Mouse (Mus musculus) CH12.LX (cell line): ENCODE data around the gene Fgfr2. TPM values are rescaled to one million over a fixed set of nuclear protein-coding genes. Genes with fewer than 3 reads are reported as not detected.
A peak's percentile ranks its signal among the peaks of the same experiment; 100 is the strongest.

Experiments used
- DNase-seq: peaks from one replicate; pipeline ENCODE4 v3.0.0-alpha.2; 2013; ENCODE audit errors: extremely low read depth
- H3K27ac ChIP-seq: 2 replicates; pipeline ENCODE4 v1.5.1; 2012; ENCODE audit warnings: low read depth, mild to moderate bottlenecking, control low read depth, moderate library complexity; ENCODE audit not compliant: insufficient read depth
- H3K27me3 ChIP-seq: replicated peaks from 2 replicates; pipeline ENCODE3; 2012; ENCODE audit warnings: inconsistent platforms
- H3K36me3 ChIP-seq, 2 experiments: replicated peaks in 1 of 2; 2 replicates each; pipeline versions ENCODE3 to v1.6.1; 2012; ENCODE audit warnings: inconsistent platforms in 1 of 2, low read length in 1 of 2, mild to moderate bottlenecking in 1 of 2, mixed read lengths in 1 of 2, moderate library complexity in 1 of 2; ENCODE audit not compliant: control insufficient read depth in 1 of 2, insufficient read depth in 1 of 2
- H3K4me1 ChIP-seq, 2 experiments: 2 replicates each; pipeline ENCODE4 v1.6.1; 2012; ENCODE audit warnings: inconsistent platforms in 1 of 2, moderate library complexity in 1 of 2; ENCODE audit not compliant: insufficient read depth in 2 of 2, control insufficient read depth in 1 of 2
- H3K4me2 ChIP-seq: 2 replicates; pipeline ENCODE4 v1.6.1; 2012; ENCODE audit warnings: low read depth, mild to moderate bottlenecking, control low read depth; ENCODE audit not compliant: poor library complexity, insufficient read depth, severe bottlenecking
- H3K4me3 ChIP-seq, 3 experiments: fragments of 150-350 bp in 1 of 3; sonication (generic) in 1 of 3; replicated peaks in 1 of 3; 2 replicates each; pipeline versions ENCODE3 to v1.5.1; 2011 to 2012; ENCODE audit warnings: low read depth in 2 of 3, low read length in 2 of 3, mild to moderate bottlenecking in 2 of 3, moderate library complexity in 2 of 3, control low read depth in 1 of 3, improper control_type of control experiment in 1 of 3, inconsistent platforms in 1 of 3, mixed read lengths in 1 of 3; ENCODE audit not compliant: poor library complexity in 1 of 3
- H3K79me2 ChIP-seq: replicated peaks from 2 replicates; pipeline ENCODE4 v1.6.1; 2012; ENCODE audit warnings: mild to moderate bottlenecking, moderate library complexity; ENCODE audit not compliant: control insufficient read depth, poor library complexity, insufficient read depth, severe bottlenecking; ENCODE audit errors: extremely low read depth
- H3K9ac ChIP-seq: 2 replicates; pipeline ENCODE4 v1.6.1; 2012; ENCODE audit warnings: low read depth, mild to moderate bottlenecking, control low read depth, moderate library complexity; ENCODE audit not compliant: insufficient read depth
- H3K9me3 ChIP-seq: replicated peaks from 2 replicates; pipeline ENCODE3; 2012; ENCODE audit warnings: low read length, inconsistent platforms, mixed read lengths
- CHD2 ChIP-seq: IDR thresholded peaks from 2 replicates; pipeline ENCODE4 v1.6.1; 2011; ENCODE audit warnings: low read length, improper control_type of control experiment
- CTCF ChIP-seq, 2 experiments: IDR thresholded peaks in 1 of 2; conservative IDR thresholded peaks in 1 of 2; 2 replicates each; pipeline ENCODE4 v1.5.1; 2011 to 2012; ENCODE audit warnings: low read depth in 2 of 2, low read length in 2 of 2, improper control_type of control experiment in 1 of 2, inconsistent platforms in 1 of 2, mild to moderate bottlenecking in 1 of 2, moderate library complexity in 1 of 2
- EP300 ChIP-seq: IDR thresholded peaks from 2 replicates; pipeline ENCODE4 v1.6.1; 2011; ENCODE audit warnings: low read length, improper control_type of control experiment
- IRF4 ChIP-seq: IDR thresholded peaks from 2 replicates; pipeline ENCODE4 v1.6.1; 2014; ENCODE audit warnings: low read depth, mild to moderate bottlenecking, inconsistent platforms, low read length, improper control_type of control experiment
- KAT2A ChIP-seq: IDR thresholded peaks from 2 replicates; pipeline ENCODE4 v1.6.1; 2012; ENCODE audit warnings: low read length, improper control_type of control experiment, inconsistent platforms; ENCODE audit not compliant: insufficient replicate concordance
- MAFK ChIP-seq: IDR thresholded peaks from 2 replicates; pipeline ENCODE4 v1.6.1; 2011; ENCODE audit warnings: low read length, improper control_type of control experiment; ENCODE audit not compliant: insufficient replicate concordance
- MAZ ChIP-seq: IDR thresholded peaks from 2 replicates; pipeline ENCODE4 v1.6.1; 2012; ENCODE audit warnings: low read depth, mild to moderate bottlenecking, inconsistent platforms, low read length, improper control_type of control experiment, moderate library complexity
- MEF2A ChIP-seq: IDR thresholded peaks from 2 replicates; pipeline ENCODE4 v1.6.1; 2014; ENCODE audit warnings: low read depth, mild to moderate bottlenecking, inconsistent platforms, low read length, improper control_type of control experiment, borderline replicate concordance
- NELFE ChIP-seq: IDR thresholded peaks from 2 replicates; pipeline ENCODE4 v1.6.1; 2011; ENCODE audit warnings: low read depth, low read length, improper control_type of control experiment
- NRF1 ChIP-seq: IDR thresholded peaks from 2 replicates; pipeline ENCODE4 v1.6.1; 2014; ENCODE audit warnings: low read depth, mild to moderate bottlenecking, inconsistent platforms, low read length, improper control_type of control experiment, moderate library complexity
- RAD21 ChIP-seq: IDR thresholded peaks from 2 replicates; pipeline ENCODE4 v1.6.1; 2011; ENCODE audit warnings: low read depth, mild to moderate bottlenecking, low read length, improper control_type of control experiment, moderate library complexity
- RCOR1 ChIP-seq: conservative IDR thresholded peaks from 2 replicates; pipeline ENCODE4 v1.6.1; 2012; ENCODE audit warnings: low read depth, mild to moderate bottlenecking, inconsistent platforms, low read length, improper control_type of control experiment
- SIN3A ChIP-seq: IDR thresholded peaks from 2 replicates; pipeline ENCODE4 v1.6.1; 2012; ENCODE audit warnings: low read length, improper control_type of control experiment, inconsistent platforms
- SMC3 ChIP-seq: IDR thresholded peaks from 2 replicates; pipeline ENCODE4 v1.6.1; 2011; ENCODE audit warnings: low read depth, low read length, improper control_type of control experiment
- TCF12 ChIP-seq: IDR thresholded peaks from 2 replicates; pipeline ENCODE4 v1.6.1; 2014; ENCODE audit warnings: low read depth, mild to moderate bottlenecking, inconsistent platforms, low read length, improper control_type of control experiment
- USF1 ChIP-seq: IDR thresholded peaks from 2 replicates; pipeline ENCODE4 v1.6.1; 2014; ENCODE audit warnings: low read depth, mild to moderate bottlenecking, inconsistent platforms, low read length, improper control_type of control experiment
- USF2 ChIP-seq: conservative IDR thresholded peaks from 2 replicates; pipeline ENCODE4 v1.6.1; 2011; ENCODE audit warnings: low read depth, low read length, improper control_type of control experiment
- dilution Hi-C: fragments of 300-500 bp; cut with MboI; formaldehyde crosslinking; loops from 2 replicates; pipeline ENCODE4 v1.14.3; 2020; ENCODE audit warnings: low sequenced_read_pairs; ENCODE audit not compliant: extremely low pct_unique_long_range_greater_than_20kb, extremely low pct_ligation_motif_present
- in situ Hi-C: fragments of 300-500 bp; cut with MboI; formaldehyde crosslinking; loops from 3 replicates; pipeline ENCODE4 v1.14.3; 2019; ENCODE audit warnings: low sequenced_read_pairs, low pct_ligation_motif_present, low pct_unique_long_range_greater_than_20kb, mixed read lengths
- polyA plus RNA-seq: library from polyadenylated mRNA; unstranded; fragments of >175 nt; gene quantifications from 2 replicates; pipeline ENCODE4 v1.2.1, GENCODE M21; 2012; ENCODE audit warnings: low read depth; ENCODE audit not compliant: insufficient read length
- total RNA-seq, 2 experiments: library from RNA; depleted of rRNA; stranded (reverse); fragments of 300-350 nt in 1 of 2; fragments of >200 nt in 1 of 2; gene quantifications; 2 replicates each; pipeline ENCODE4 v1.2.3; 2012 to 2014

The Fgfr2 gene
- total and polyA plus RNA-seq, 3 experiments = not detected

GRCm38 (mm10) chr7:132940569-132940968, 182.6 kb downstream of the Fgfr2 start:
- no peak overlapping the region for H3K4me2 ChIP-seq
- H3K27me3 ChIP-seq = no peaks in the 10 kb centered on the region
- H3K79me2 ChIP-seq = peaks cover 17% of the 10 kb centered on the region
- no peaks in the 10 kb centered on the region for H3K4me1 ChIP-seq
- H3K27ac ChIP-seq = no peak overlapping the region
- dilution Hi-C loops (no loop called here), in situ Hi-C loops (no loop called here)
- no peak overlapping the region for H3K4me3 ChIP-seq
- no peak overlapping the region for H3K9ac ChIP-seq
- no peak for TF ChIP-seq MEF2A
- H3K9me3 ChIP-seq = no peaks in the 10 kb centered on the region
- H3K36me3 ChIP-seq = no peaks in the 10 kb centered on the region
- DNase-seq = no peak

DNA sequence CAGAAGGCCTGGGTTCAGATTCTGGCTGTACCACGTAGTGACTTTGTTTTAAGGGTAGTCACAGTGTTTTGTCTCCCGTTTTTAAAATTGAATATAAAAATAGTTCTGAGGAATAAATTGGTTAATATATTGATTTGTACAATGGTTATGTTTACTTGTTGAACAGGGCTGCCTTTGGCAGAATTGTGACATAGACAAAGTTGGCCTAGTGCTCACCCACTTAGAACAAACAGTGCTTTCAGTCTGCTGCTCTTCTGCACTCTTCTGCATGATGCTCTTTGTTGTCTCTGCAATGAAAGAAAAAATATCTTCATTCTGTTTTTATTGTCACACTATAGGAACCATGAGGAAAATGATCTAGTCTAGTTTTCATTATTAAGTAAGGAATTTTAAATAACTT, 184.0 kb downstream of the Fgfr2 start:
- Histone ChIP-seq H3K4me1 (no peaks in the 10 kb centered on the region), H3K4me3 (no peak overlapping the region), H3K36me3 (no peaks in the 10 kb centered on the region), H3K4me2 (no peak overlapping the region), H3K9ac (no peak overlapping the region), H3K27me3 (no peaks in the 10 kb centered on the region), H3K79me2 (peaks cover 23% of the 10 kb centered on the region), H3K9me3 (no peaks in the 10 kb centered on the region), H3K27ac (no peak overlapping the region)
- DNase-seq = no peak
- dilution Hi-C loops = no loop called here
- no peak for TF ChIP-seq NELFE
- no peak for TF ChIP-seq RCOR1
- no peak for TF ChIP-seq RAD21
- TF ChIP-seq SMC3 = no peak
- no peak for TF ChIP-seq CHD2
- TF ChIP-seq KAT2A = no peak
- no peak for TF ChIP-seq IRF4
- no peak for TF ChIP-seq EP300
- no peak for TF ChIP-seq CTCF (conservative IDR thresholded peaks at IDR 0.05 in 1 of 2, IDR thresholded peaks at IDR 0.05 in 1 of 2; ENCODE audit: low read depth in 2 of 2, low read length in 2 of 2)
- no peak for TF ChIP-seq MEF2A
- no peak for TF ChIP-seq MAZ
- TF ChIP-seq NRF1 = no peak
- no peak for TF ChIP-seq SIN3A
- TF ChIP-seq TCF12 = no peak
- TF ChIP-seq USF2 = no peak
- in situ Hi-C loops = loop anchor here (10.0 kb wide), 1 partner anchor 56 kb away; no protein-coding TSS in a partner anchor

GRCm38 (mm10) chr7:132934743-132935142, 188.4 kb downstream of the Fgfr2 start:
- Histone ChIP-seq H3K27me3 (no peaks in the 10 kb centered on the region), H3K9ac (no peak overlapping the region), H3K36me3 (no peaks in the 10 kb centered on the region), H3K4me2 (no peak overlapping the region), H3K27ac (no peak overlapping the region), H3K79me2 (peaks cover 33% of the 10 kb centered on the region), H3K4me3 (no peak overlapping the region)
- dilution Hi-C loops = no loop called here
- TF ChIP-seq USF1 = no peak
- 0 out of 2 replicates have a peak, but pooled peaks have one; percentile 8 for TF ChIP-seq MAFK
- TF ChIP-seq CTCF (conservative IDR thresholded peaks at IDR 0.05 in 1 of 2, IDR thresholded peaks at IDR 0.05 in 1 of 2; ENCODE audit: low read depth in 2 of 2, low read length in 2 of 2) = peak in 1 of 2 experiments; percentile 13; a peak in 1 of 4 replicates
- TF ChIP-seq, all 38 proteins: peak for 2
- H3K4me1 ChIP-seq = peaks cover 2 to 8% of the 10 kb centered on the region in 2 experiments; a peak in 2 of 4 replicates
- H3K9me3 ChIP-seq = no peaks in the 10 kb centered on the region
- in situ Hi-C loops = loop anchor here (5.0 to 10.0 kb wide), 2 partner anchors 33 to 60 kb away; no protein-coding TSS in a partner anchor
- no peak for DNase-seq
